Mouse (Mus musculus) embryo, embryonic 10.5 days (tissue): Measurements from ENCODE around the gene Rps11.
A peak's percentile ranks its signal among the peaks of the same experiment; 100 is the strongest.

ENCODE experiments used
- DNase-seq: peaks from one replicate; pipeline ENCODE4 v3.0.0-alpha.2; 2015; ENCODE audit warnings: low spot score

Gene Rps11

GRCm38 (mm10) chr7:45086084-45086483, 38.2 kb downstream of the Rps11 start:
- DNase-seq = no peak

- DNase-seq = no peak
These were observed 40.8 kb downstream of the Rps11 start for GRCm38 (mm10) chr7:45083300-45083890.

GRCm38 (mm10) chr7:45082401-45083299, 41.6 kb downstream of the Rps11 start:
- peak; percentile 48 for DNase-seq

GRCm38 (mm10) chr7:45081016-45081415, 43.2 kb downstream of the Rps11 start:
- DNase-seq = no peak

GRCm38 (mm10) chr7:45079856-45080255, 44.4 kb downstream of the Rps11 start:
- peak; percentile 95 for DNase-seq

GRCm38 (mm10) chr7:45078513-45078912, 45.7 kb downstream of the Rps11 start:
- DNase-seq = peak; percentile 86

- DNase-seq = no peak
These were observed 46.4 kb downstream of the Rps11 start for GRCm38 (mm10) chr7:45077829-45078228.

GRCm38 (mm10) chr7:45077322-45077721, 46.9 kb downstream of the Rps11 start:
- no peak for DNase-seq

GRCm38 (mm10) chr7:45076501-45076900, 47.7 kb downstream of the Rps11 start:
- DNase-seq = no peak

GRCm38 (mm10) chr7:45075405-45075804, 48.8 kb downstream of the Rps11 start:
- no peak for DNase-seq

GRCm38 (mm10) chr7:45073949-45074348, 50.3 kb downstream of the Rps11 start:
- DNase-seq = no peak

- no peak for DNase-seq
These were observed 51.0 kb downstream of the Rps11 start for GRCm38 (mm10) chr7:45073171-45073707.
